Mouse (Mus musculus) liver, embryonic 16.5 days (tissue): ENCODE results near the gene Ciz1. TPM values are rescaled to one million over a fixed set of nuclear protein-coding genes. Genes with fewer than 3 reads are reported as not detected.
A peak's percentile ranks its signal among the peaks of the same experiment; 100 is the strongest.

ENCODE experiments used
- ATAC-seq: fragments of 200-750 bp; cut with Nextera tagmentation; 2 replicates; pipeline ENCODE4 v1.8.0; 2017; ENCODE audit warnings: low read depth, mild to moderate bottlenecking, moderate number of reproducible peaks, moderate library complexity
- H3K27ac ChIP-seq: fragments of 300-500 bp; sonication (generic); 2 replicates; pipeline ENCODE4 v1.5.1; 2014; ENCODE audit warnings: mild to moderate bottlenecking, low read length
- H3K27me3 ChIP-seq: fragments of 300-500 bp; sonication (generic); 2 replicates; pipeline ENCODE4 v1.6.1; 2014; ENCODE audit warnings: low read depth, low read length, mixed read lengths; ENCODE audit not compliant: control insufficient read depth, insufficient read depth
- H3K36me3 ChIP-seq: fragments of 300-500 bp; sonication (generic); 2 replicates; pipeline ENCODE4 v1.6.1; 2014; ENCODE audit warnings: mild to moderate bottlenecking; ENCODE audit not compliant: control insufficient read depth, insufficient read depth
- H3K4me1 ChIP-seq: fragments of 300-500 bp; sonication (generic); 2 replicates; pipeline ENCODE4 v1.6.1; 2014; ENCODE audit warnings: low read depth, low read length, mixed read lengths; ENCODE audit not compliant: control insufficient read depth
- H3K4me2 ChIP-seq: fragments of 300-500 bp; sonication (generic); 2 replicates; pipeline ENCODE4 v1.6.1; 2014; ENCODE audit warnings: low read depth, low read length, mixed read lengths
- H3K4me3 ChIP-seq: fragments of 300-500 bp; sonication (generic); 2 replicates; pipeline ENCODE4 v1.5.1; 2014; ENCODE audit warnings: low read depth, mild to moderate bottlenecking, low read length
- H3K9ac ChIP-seq: fragments of 300-500 bp; sonication (generic); 2 replicates; pipeline ENCODE4 v1.6.1; 2014; ENCODE audit warnings: low read depth, low read length
- H3K9me3 ChIP-seq: fragments of 300-500 bp; sonication (generic); replicated peaks from 2 replicates; pipeline ENCODE4 v1.6.1; 2016; ENCODE audit warnings: low read length; ENCODE audit not compliant: control insufficient read depth
- WGBS: fragments of 180-500 bp; shearing (Covaris S2); extraction: QIAGEN DNeasy Blood & Tissue Kit; methylation state at CpG from one replicate; pipeline ENCODE4 v1.1.7; 2014; ENCODE audit not compliant: insufficient replicate concordance; 5-methylcytosine and 5-hydroxymethylcytosine counted together
- polyA plus RNA-seq: library from polyadenylated mRNA; unstranded; fragments of >200 nt; fragmentation: Nextera tagmentation; extraction: Ambion mirVana; gene quantifications from 2 replicates; pipeline ENCODE4 v1.2.1, GENCODE M21; 2015

Ciz1 gene
- polyA plus RNA-seq, 1 experiment from 2014 or later = 18.8 TPM

- Histone ChIP-seq H3K36me3 (no peaks in the 10 kb centered on the region), H3K27ac (no peak overlapping the region), H3K9ac (no peak overlapping the region), H3K4me3 (no peak overlapping the region), H3K9me3 (no peaks in the 10 kb centered on the region), H3K4me2 (no peak overlapping the region), H3K4me1 (no peaks in the 10 kb centered on the region), H3K27me3 (no peaks in the 10 kb centered on the region)
- ATAC-seq = no peak
- WGBS = 47% methylated on average over 13 of the region's 13 CpGs
These were observed 23.1 kb upstream of the Ciz1 start for GRCm38 (mm10) chr2:32328911-32329460.

DNA sequence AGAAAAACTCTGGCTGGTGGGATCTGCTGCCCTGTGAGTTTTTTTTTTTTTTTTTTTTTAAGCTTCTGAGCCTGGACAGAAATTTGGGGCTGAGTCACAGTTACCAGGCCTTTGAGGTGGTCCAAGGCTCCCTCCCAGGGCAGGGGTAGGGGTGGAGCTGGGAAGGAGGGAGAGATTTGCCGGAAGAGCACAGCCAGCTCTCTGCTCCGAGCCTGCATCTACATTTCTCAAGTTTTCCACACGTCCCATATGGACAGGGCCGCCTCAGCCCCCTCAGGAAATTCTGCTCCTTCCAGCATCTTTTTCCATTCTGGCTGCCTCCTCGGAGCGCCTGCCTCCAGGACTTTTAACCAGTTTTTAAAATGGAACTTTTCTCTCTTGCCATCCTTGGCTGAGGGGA is 22.6 kb upstream of the Ciz1 start:
- ATAC-seq = no peak
- Histone ChIP-seq H3K9ac (no peak overlapping the region), H3K27me3 (no peaks in the 10 kb centered on the region), H3K4me1 (no peaks in the 10 kb centered on the region), H3K4me3 (no peak overlapping the region), H3K9me3 (no peaks in the 10 kb centered on the region), H3K4me2 (no peak overlapping the region), H3K36me3 (no peaks in the 10 kb centered on the region), H3K27ac (no peak overlapping the region)
- 56% methylated on average over 6 of the region's 6 CpGs for WGBS

DNA sequence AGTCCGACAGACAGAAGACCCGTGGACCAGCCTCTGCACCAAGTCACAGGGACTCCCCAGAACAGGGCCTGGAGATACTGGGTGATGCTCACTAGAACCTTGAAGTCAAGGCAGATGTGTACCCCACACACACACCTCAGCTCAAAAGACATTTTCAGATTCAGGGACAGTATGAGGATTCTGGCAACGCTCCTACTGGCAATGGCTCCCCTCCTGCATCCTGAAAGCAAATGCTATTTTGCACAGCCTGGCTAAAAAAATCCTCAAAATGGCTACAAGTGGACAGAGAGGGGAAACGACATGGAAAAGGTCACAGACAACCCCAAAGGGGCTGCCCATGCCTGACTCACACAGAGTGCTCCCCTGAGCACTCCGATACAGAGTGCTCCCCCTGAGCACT is 20.0 kb upstream of the Ciz1 start:
- Histone ChIP-seq H3K36me3 (no peaks in the 10 kb centered on the region), H3K27me3 (no peaks in the 10 kb centered on the region; the same call in 1 of the 2 replicates), H3K4me3 (no peak overlapping the region), H3K9ac (no peak overlapping the region), H3K4me1 (no peaks in the 10 kb centered on the region), H3K27ac (no peak overlapping the region), H3K9me3 (no peaks in the 10 kb centered on the region), H3K4me2 (no peak overlapping the region)
- ATAC-seq = no peak
- WGBS = 66% methylated on average over 5 of the region's 5 CpGs

- H3K4me3 ChIP-seq = no peak overlapping the region
- no peaks in the 10 kb centered on the region for H3K4me1 ChIP-seq
- H3K4me2 ChIP-seq = no peak overlapping the region
- H3K9me3 ChIP-seq = no peaks in the 10 kb centered on the region
- H3K36me3 ChIP-seq = no peaks in the 10 kb centered on the region
- WGBS = 36% methylated on average over 15 of the region's 15 CpGs
- ATAC-seq = no peak
- no peak overlapping the region for H3K9ac ChIP-seq
- H3K27ac ChIP-seq = no peak overlapping the region
- H3K27me3 ChIP-seq = no peaks in the 10 kb centered on the region; the same call in 1 of the 2 replicates
These were observed 16.2 kb upstream of the Ciz1 start for GRCm38 (mm10) chr2:32335888-32336287.

GRCm38 (mm10) chr2:32339912-32340642 is 12.1 kb upstream of the Ciz1 start:
- Histone ChIP-seq H3K36me3 (no peaks in the 10 kb centered on the region), H3K4me2 (no peak overlapping the region), H3K9ac (no peak overlapping the region), H3K27ac (no peak overlapping the region), H3K27me3 (no peaks in the 10 kb centered on the region; the same call in 1 of the 2 replicates), H3K4me1 (no peaks in the 10 kb centered on the region), H3K4me3 (no peak overlapping the region), H3K9me3 (no peaks in the 10 kb centered on the region)
- ATAC-seq = 0 out of 2 replicates have a peak, but pooled peaks have one; percentile 27
- 32% methylated on average over 26 of the region's 26 CpGs for WGBS

DNA sequence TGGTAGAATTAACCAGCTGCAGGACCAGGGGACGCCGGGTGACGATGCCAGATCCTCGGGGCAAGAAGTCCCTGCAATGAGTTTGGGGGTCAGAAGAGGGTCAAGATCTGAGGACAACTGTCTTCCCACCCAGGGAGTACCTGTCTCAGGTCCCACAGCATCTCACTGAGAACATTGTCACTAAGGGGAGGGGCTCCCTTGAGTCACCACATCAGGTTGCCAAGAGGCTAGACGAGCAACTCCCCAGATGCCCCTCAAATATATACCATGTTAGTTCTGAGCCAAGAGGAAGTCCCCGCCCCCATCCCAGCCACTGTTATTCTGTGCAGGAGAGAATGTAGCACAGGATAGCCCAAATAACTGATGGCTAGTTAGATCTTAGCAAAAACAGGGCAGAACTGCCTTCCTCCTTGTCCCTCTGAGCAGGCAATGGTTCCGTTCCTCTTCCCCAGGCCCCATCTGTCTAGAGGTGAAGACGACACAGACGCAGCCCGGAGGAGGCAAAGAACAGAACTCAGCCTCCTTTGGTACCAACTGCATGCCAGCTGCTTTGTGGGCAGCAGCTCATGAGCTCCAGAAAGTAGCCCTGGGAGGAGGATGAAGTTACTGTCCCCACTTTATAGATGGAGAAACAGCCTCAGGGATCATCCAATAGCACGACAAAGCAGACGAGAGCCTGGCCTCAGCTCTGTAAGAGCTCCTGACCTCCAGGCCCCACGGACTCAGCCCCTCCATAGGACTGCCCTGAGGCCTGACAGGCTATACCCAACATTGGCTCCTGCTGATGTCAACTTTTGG is 11.1 kb upstream of the Ciz1 start:
- H3K9ac ChIP-seq = no peak overlapping the region
- H3K27ac ChIP-seq = no peak overlapping the region
- H3K4me2 ChIP-seq = no peak overlapping the region
- no peaks in the 10 kb centered on the region for H3K9me3 ChIP-seq
- H3K4me1 ChIP-seq = no peaks in the 10 kb centered on the region
- H3K4me3 ChIP-seq = no peak overlapping the region
- no peaks in the 10 kb centered on the region for H3K36me3 ChIP-seq
- H3K27me3 ChIP-seq = no peaks in the 10 kb centered on the region; the same call in 1 of the 2 replicates
- 70% methylated on average over 13 of the region's 13 CpGs for WGBS
- no peak for ATAC-seq

DNA sequence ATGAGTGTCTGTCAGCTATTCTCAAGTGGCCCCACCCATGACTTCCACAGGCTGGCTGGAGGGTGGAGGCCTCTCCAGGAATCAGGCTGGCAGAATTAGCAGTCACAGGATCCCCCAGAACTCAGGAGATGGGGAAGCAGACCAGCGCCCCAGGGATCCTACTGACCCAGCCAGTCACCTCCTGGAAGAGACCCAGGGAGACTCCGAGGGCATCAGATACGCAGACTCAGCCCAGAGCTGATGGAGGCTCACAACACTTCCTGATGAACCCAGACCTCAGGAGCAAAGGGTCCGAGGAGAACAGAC is 10.5 kb upstream of the Ciz1 start:
- no peak overlapping the region for H3K9ac ChIP-seq
- no peaks in the 10 kb centered on the region for H3K27me3 ChIP-seq
- H3K4me2 ChIP-seq = no peak overlapping the region
- no peak overlapping the region for H3K4me3 ChIP-seq
- no peaks in the 10 kb centered on the region for H3K36me3 ChIP-seq
- no peak for ATAC-seq
- WGBS = 57% methylated on average over 4 of the region's 4 CpGs
- H3K27ac ChIP-seq = no peak overlapping the region
- H3K9me3 ChIP-seq = no peaks in the 10 kb centered on the region
- H3K4me1 ChIP-seq = no peaks in the 10 kb centered on the region

DNA sequence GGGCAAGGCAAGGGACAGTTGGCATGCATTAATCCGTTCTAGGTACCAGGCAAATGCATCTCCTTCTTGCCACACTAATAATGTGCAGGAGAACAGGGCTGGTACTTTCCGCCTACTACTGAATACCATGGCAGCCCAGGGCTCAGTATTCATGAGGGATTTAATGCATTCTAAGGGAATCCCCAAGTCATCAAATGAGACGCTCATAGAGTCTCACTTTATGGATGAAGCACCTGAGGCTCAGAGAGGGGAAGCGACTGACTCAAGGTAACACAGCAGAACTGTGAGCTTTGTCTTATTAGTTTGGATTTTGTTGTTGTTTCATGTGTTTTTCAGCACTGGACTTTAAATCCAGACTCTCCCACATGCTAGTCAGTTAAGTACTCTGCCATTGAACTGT is 10.1 kb upstream of the Ciz1 start:
- Histone ChIP-seq H3K27me3 (no peaks in the 10 kb centered on the region), H3K4me1 (no peaks in the 10 kb centered on the region), H3K9ac (no peak overlapping the region), H3K9me3 (no peaks in the 10 kb centered on the region), H3K4me3 (no peak overlapping the region), H3K4me2 (no peak overlapping the region), H3K27ac (no peak overlapping the region), H3K36me3 (no peaks in the 10 kb centered on the region)
- ATAC-seq = no peak
- 73% methylated on average over 4 of the region's 4 CpGs for WGBS
